Comparison of ENCODE assay signal across 19 mouse cellular contexts in the genomic region with DNA sequence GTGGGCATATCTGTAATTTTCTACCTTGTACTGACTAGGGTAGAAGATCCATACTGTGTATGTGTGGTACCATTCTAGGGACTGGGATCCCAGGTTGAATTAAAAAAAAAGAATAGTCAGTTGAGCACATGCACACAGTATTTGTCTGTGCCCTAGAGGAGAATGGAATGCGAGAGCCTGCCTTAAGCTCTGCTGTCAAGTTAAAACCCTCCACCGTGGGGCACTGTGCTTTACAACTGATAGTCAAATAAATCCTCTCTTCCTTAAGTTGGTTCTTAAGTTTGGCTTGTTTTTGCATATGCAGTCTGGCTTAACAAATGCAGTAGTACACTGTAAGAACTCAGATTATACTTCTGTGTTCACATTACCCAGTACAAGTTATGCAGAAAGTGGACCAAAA.
DNase-seq lines count a peak whose midpoint lies in the region; ATAC-seq and TF ChIP-seq lines count a peak whose summit lies in the region.
"Had no signal": no experiment of that assay in that cellular context is flagged by ENCODE, and none has a peak within 500 bp of the region (broad histone marks: within the 10 kb centered on the region; RNA-seq: fewer than 3 reads in every experiment).

No protein-coding gene starts in this region.

- H3K27ac ChIP-seq in heart, adult 2 months = no peak overlapping the region
- H3K27ac ChIP-seq in lung, embryonic 14.5 days (ENCODE audit: low read depth) = no peak overlapping the region
- no peak overlapping the region for H3K27ac ChIP-seq in intestine, embryonic 16.5 days (ENCODE audit: low read length)
- H3K27ac ChIP-seq: embryonic facial prominence, embryonic 15.5 days; heart, embryonic 15.5 days; hindbrain, embryonic 14.5 days; limb, embryonic 13.5 days; liver, embryonic 15.5 days had no signal

- TF ChIP-seq CTCF in heart, adult 2 months (IDR thresholded peaks at IDR 0.05) = 0 out of 2 replicates have a peak, but pooled peaks have one; percentile 13
- no peak for TF ChIP-seq CTCF in lung, embryonic 14.5 days (IDR thresholded peaks at IDR 0.05; ENCODE audit: low read depth)
- no peak for TF ChIP-seq CTCF in lung, adult 2 months (IDR thresholded peaks at IDR 0.05; ENCODE audit: insufficient read depth, low read length)

- H3K4me1 ChIP-seq in heart, adult 2 months (ENCODE audit: control insufficient read depth, insufficient read depth, low read length) = no peaks in the 10 kb centered on the region
- no peaks in the 10 kb centered on the region for H3K4me1 ChIP-seq in lung, embryonic 14.5 days (ENCODE audit: insufficient read depth)
- no peaks in the 10 kb centered on the region; the same call in 1 of the 2 replicates for H3K4me1 ChIP-seq in lung, adult 2 months (ENCODE audit: control insufficient read depth, insufficient read depth, low read length)
- H3K4me1 ChIP-seq in intestine, embryonic 16.5 days (ENCODE audit: control insufficient read depth, insufficient read depth, low read length) = 0 out of 2 replicates have a peak, but pooled peaks cover 2% of the 10 kb centered on the region
- H3K4me1 ChIP-seq: embryonic facial prominence, embryonic 15.5 days; liver, embryonic 15.5 days had no signal

- no peaks in the 10 kb centered on the region for H3K36me3 ChIP-seq in heart, adult 2 months (ENCODE audit: control insufficient read depth, insufficient read depth, low read length)
- no peaks in the 10 kb centered on the region for H3K36me3 ChIP-seq in lung, embryonic 14.5 days (ENCODE audit: insufficient read depth)
- H3K36me3 ChIP-seq in intestine, embryonic 16.5 days (ENCODE audit: control insufficient read depth, insufficient read depth, low read length) = no peaks in the 10 kb centered on the region
- H3K36me3 ChIP-seq: embryonic facial prominence, embryonic 15.5 days; heart, embryonic 15.5 days; liver, embryonic 15.5 days had no signal

- DNase-seq in heart, adult 2 months = no peak
- DNase-seq in heart, postnatal 4 days = no peak
- DNase-seq in lung, embryonic 14.5 days = peak; percentile 19
- DNase-seq in lung, adult 2 months = no peak
- peak; percentile 15 for DNase-seq in brain, adult 2 months (ENCODE audit: low read depth, low spot score)
- DNase-seq in kidney, postnatal 4 days = peak; percentile 32 to 46
- DNase-seq: adrenal gland, postnatal 10 days; cerebellum, adult 8-10 months; layer of hippocampus, postnatal 36 days; retina, postnatal 1 day; spleen, adult 18-20 months; thymus, postnatal 14 days had no signal

- TF ChIP-seq POLR2A in heart, adult 2 months (IDR thresholded peaks at IDR 0.05; ENCODE audit: insufficient read depth, low read depth, low read length) = no peak
- TF ChIP-seq POLR2A in lung, adult 2 months (IDR thresholded peaks at IDR 0.05; ENCODE audit: borderline replicate concordance, extremely low read depth, low read depth, low read length) = no peak

- no peak overlapping the region for H3K9ac ChIP-seq in heart, adult 2 months (ENCODE audit: low read depth, low read length)
- H3K9ac ChIP-seq in lung, embryonic 14.5 days = no peak overlapping the region
- H3K9ac ChIP-seq in intestine, embryonic 16.5 days (ENCODE audit: low read depth, low read length) = no peak overlapping the region
- H3K9ac ChIP-seq: embryonic facial prominence, embryonic 15.5 days; heart, embryonic 15.5 days; hindbrain, embryonic 14.5 days; limb, embryonic 13.5 days; liver, embryonic 15.5 days had no signal

- H3K9me3 ChIP-seq in lung, embryonic 14.5 days (ENCODE audit: low read depth, low read length) = no peaks in the 10 kb centered on the region
- no peaks in the 10 kb centered on the region for H3K9me3 ChIP-seq in intestine, embryonic 16.5 days (ENCODE audit: control insufficient read depth, low read length)
- H3K9me3 ChIP-seq: embryonic facial prominence, embryonic 15.5 days; heart, embryonic 15.5 days; liver, embryonic 15.5 days had no signal

- no peak overlapping the region for H3K4me3 ChIP-seq in heart, adult 2 months
- H3K4me3 ChIP-seq in lung, embryonic 14.5 days (ENCODE audit: low read depth, low read length) = no peak overlapping the region
- H3K4me3 ChIP-seq in lung, adult 2 months (replicated peaks; ENCODE audit: extremely low read depth, low read depth, low read length) = no peak overlapping the region
- H3K4me3 ChIP-seq in intestine, embryonic 16.5 days (ENCODE audit: low read length) = no peak overlapping the region
- H3K4me3 ChIP-seq: embryonic facial prominence, embryonic 15.5 days; heart, embryonic 15.5 days; limb, embryonic 13.5 days; liver, embryonic 15.5 days; myocyte had no signal

- H3K79me2 ChIP-seq in heart, adult 2 months (replicated peaks; ENCODE audit: control insufficient read depth, insufficient read depth, low read length) = no peaks in the 10 kb centered on the region

- 74% methylated on average over 2 of the region's 2 CpGs for WGBS in heart, adult 2 months
- 43% methylated on average over 2 of the region's 2 CpGs for whole genome bisulfite sequencing in lung, embryonic 14.5 days
- 57% methylated on average over 2 of the region's 2 CpGs for WGBS in lung, adult 2 months
- 68% methylated on average over 2 of the region's 2 CpGs for WGBS in intestine, embryonic 16.5 days

- no peaks in the 10 kb centered on the region for H3K27me3 ChIP-seq in heart, adult 2 months (ENCODE audit: control insufficient read depth, insufficient read depth, low read length)
- H3K27me3 ChIP-seq in lung, embryonic 14.5 days (ENCODE audit: insufficient read depth, low read length) = no peaks in the 10 kb centered on the region
- H3K27me3 ChIP-seq in intestine, embryonic 16.5 days (replicated peaks; ENCODE audit: control insufficient read depth, insufficient read depth, low read length) = no peaks in the 10 kb centered on the region
- H3K27me3 ChIP-seq: embryonic facial prominence, embryonic 15.5 days; heart, embryonic 15.5 days; limb, embryonic 13.5 days; liver, embryonic 15.5 days had no signal

- no peak for TF ChIP-seq EP300 in heart, adult 2 months (IDR thresholded peaks at IDR 0.05; ENCODE audit: insufficient read depth, low read depth, low read length)

- no peak overlapping the region for H3K4me2 ChIP-seq in lung, embryonic 14.5 days
- H3K4me2 ChIP-seq in intestine, embryonic 16.5 days (ENCODE audit: low read depth, low read length) = no peak overlapping the region
- H3K4me2 ChIP-seq: embryonic facial prominence, embryonic 15.5 days; heart, embryonic 15.5 days; hindbrain, embryonic 14.5 days; limb, embryonic 13.5 days; liver, embryonic 15.5 days had no signal

- ATAC-seq in lung, embryonic 14.5 days (ENCODE audit: insufficient read depth) = no peak
- ATAC-seq in intestine, embryonic 16.5 days = no peak

- intact Hi-C loops in heart, adult 2 months (cut with DNase I) = no loop called here

Comparison
In these comparisons a context has a peak if more than half of its experiments do, and no peak if none do; other contexts are left out.
1. DNase-seq: peak in lung, embryonic 14.5 days (single experiment), brain, adult 2 months (single experiment) and kidney, postnatal 4 days (2 of 2); none in heart, adult 2 months (0 of 2), heart, postnatal 4 days (single experiment) and lung, adult 2 months (single experiment).